Mouse (Mus musculus): ENCODE data around the gene Chaf1a. TPM values are rescaled to one million over a fixed set of nuclear protein-coding genes. Genes with fewer than 3 reads are reported as not detected.

Chaf1a gene
- polyA plus RNA-seq, 1 experiment from 2014 or later: 3.6 TPM

- Histone ChIP-seq H3K4me1 (ENCODE audit: control insufficient read depth, insufficient read depth, low read length) (no peaks in the 10 kb centered on the region), H3K27me3 (ENCODE audit: control insufficient read depth, insufficient read depth, low read depth, low read length) (no peaks in the 10 kb centered on the region), H3K36me3 (ENCODE audit: control insufficient read depth, insufficient read depth, low read length) (no peaks in the 10 kb centered on the region), H3K9me3 (replicated peaks; ENCODE audit: control insufficient read depth, low read length, poor library complexity, severe bottlenecking) (no peaks in the 10 kb centered on the region), H3K4me2 (ENCODE audit: low read length) (no peak overlapping the region), H3K27ac (ENCODE audit: low read length) (no peak overlapping the region), H3K4me3 (ENCODE audit: low read depth, low read length) (no peak overlapping the region), H3K9ac (ENCODE audit: low read depth, low read length) (no peak overlapping the region)
- 65% methylated on average over 4 of the region's 4 CpGs for WGBS
- no peak for ATAC-seq
Measured at GRCm38 (mm10) chr17:56110571-56110970, 70.3 kb downstream of the Chaf1a start.

GRCm38 (mm10) chr17:56111021-56111420 is 70.8 kb downstream of the Chaf1a start:
- Histone ChIP-seq H3K4me3 (ENCODE audit: low read depth, low read length) (no peak overlapping the region), H3K27me3 (ENCODE audit: control insufficient read depth, insufficient read depth, low read depth, low read length) (no peaks in the 10 kb centered on the region), H3K4me1 (ENCODE audit: control insufficient read depth, insufficient read depth, low read length) (no peaks in the 10 kb centered on the region), H3K36me3 (ENCODE audit: control insufficient read depth, insufficient read depth, low read length) (no peaks in the 10 kb centered on the region), H3K9me3 (replicated peaks; ENCODE audit: control insufficient read depth, low read length, poor library complexity, severe bottlenecking) (no peaks in the 10 kb centered on the region), H3K4me2 (ENCODE audit: low read length) (no peak overlapping the region), H3K9ac (ENCODE audit: low read depth, low read length) (no peak overlapping the region), H3K27ac (ENCODE audit: low read length) (no peak overlapping the region)
- WGBS: 64% methylated on average over 1 of the region's 1 CpGs
- no peak for ATAC-seq

DNA sequence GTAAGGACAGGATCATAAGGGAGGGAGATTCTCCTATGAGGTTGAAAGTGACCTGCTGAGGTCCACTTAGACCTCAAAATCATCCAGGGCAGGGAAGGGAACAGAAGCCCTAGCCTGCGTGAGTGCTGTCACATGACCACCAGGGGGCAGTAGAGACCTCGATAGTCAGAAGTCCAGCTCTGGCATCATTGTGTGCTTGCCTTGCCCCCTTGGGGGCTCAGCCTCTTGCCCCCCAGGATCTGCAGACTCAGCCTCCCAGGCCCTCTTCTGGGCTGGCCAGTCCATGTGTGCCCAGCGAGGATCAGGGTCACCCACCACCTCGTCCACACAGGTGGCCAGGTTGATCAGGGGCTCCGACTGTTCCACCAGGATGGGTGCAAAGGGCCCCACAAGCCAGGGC is 71.6 kb downstream of the Chaf1a start:
- Histone ChIP-seq H3K36me3 (ENCODE audit: control insufficient read depth, insufficient read depth, low read length) (no peaks in the 10 kb centered on the region), H3K9ac (ENCODE audit: low read depth, low read length) (no peak overlapping the region), H3K9me3 (replicated peaks; ENCODE audit: control insufficient read depth, low read length, poor library complexity, severe bottlenecking) (no peaks in the 10 kb centered on the region), H3K27me3 (ENCODE audit: control insufficient read depth, insufficient read depth, low read depth, low read length) (no peaks in the 10 kb centered on the region), H3K4me3 (ENCODE audit: low read depth, low read length) (no peak overlapping the region), H3K4me2 (ENCODE audit: low read length) (no peak overlapping the region), H3K4me1 (ENCODE audit: control insufficient read depth, insufficient read depth, low read length) (no peaks in the 10 kb centered on the region), H3K27ac (ENCODE audit: low read length) (no peak overlapping the region)
- 43% methylated on average over 5 of the region's 5 CpGs for WGBS
- ATAC-seq: no peak

DNA sequence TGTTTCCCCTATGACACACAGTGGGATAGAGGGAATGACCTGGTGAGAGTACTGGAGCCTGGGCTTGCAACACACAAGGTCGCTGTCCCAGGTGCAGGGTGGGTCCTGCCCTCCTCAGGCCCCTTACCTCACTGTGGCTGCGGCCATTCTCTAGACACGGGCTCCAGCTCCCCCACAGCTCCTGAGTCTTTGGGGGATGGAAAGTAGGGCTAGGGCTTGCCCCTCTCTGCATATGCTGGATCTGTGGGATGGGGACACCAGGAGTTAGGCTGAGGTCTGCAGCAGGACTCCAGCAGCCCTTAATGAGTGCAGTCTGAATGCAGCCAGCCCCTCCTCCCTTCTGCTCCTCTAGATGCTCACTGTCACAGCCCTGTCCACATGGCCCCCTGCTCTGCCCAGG is 72.5 kb downstream of the Chaf1a start:
- H3K9me3 ChIP-seq (replicated peaks; ENCODE audit: control insufficient read depth, low read length, poor library complexity, severe bottlenecking): no peaks in the 10 kb centered on the region
- H3K4me2 ChIP-seq (ENCODE audit: low read length): no peak overlapping the region
- 0 out of 2 replicates have a peak, but pooled peaks cover 3% of the 10 kb centered on the region for H3K4me1 ChIP-seq (ENCODE audit: control insufficient read depth, insufficient read depth, low read length)
- no peak overlapping the region for H3K9ac ChIP-seq (ENCODE audit: low read depth, low read length)
- no peaks in the 10 kb centered on the region for H3K27me3 ChIP-seq (ENCODE audit: control insufficient read depth, insufficient read depth, low read depth, low read length)
- no peak overlapping the region for H3K27ac ChIP-seq (ENCODE audit: low read length)
- H3K36me3 ChIP-seq (ENCODE audit: control insufficient read depth, insufficient read depth, low read length): no peaks in the 10 kb centered on the region
- no peak overlapping the region for H3K4me3 ChIP-seq (ENCODE audit: low read depth, low read length)
- no peak; the same call in 1 of the 2 replicates for ATAC-seq
- WGBS: 73% methylated on average over 3 of the region's 3 CpGs

- H3K27me3 ChIP-seq (ENCODE audit: control insufficient read depth, insufficient read depth, low read depth, low read length): peaks cover 25% of the 10 kb centered on the region
- no peak overlapping the region for H3K27ac ChIP-seq (ENCODE audit: low read length)
- H3K4me1 ChIP-seq (ENCODE audit: control insufficient read depth, insufficient read depth, low read length): 0 out of 2 replicates have a peak, but pooled peaks cover 7% of the 10 kb centered on the region
- WGBS: 76% methylated on average over 10 of the region's 10 CpGs
- no peak overlapping the region for H3K9ac ChIP-seq (ENCODE audit: low read depth, low read length)
- H3K4me3 ChIP-seq (ENCODE audit: low read depth, low read length): no peak overlapping the region
- H3K4me2 ChIP-seq (ENCODE audit: low read length): no peak overlapping the region
- ATAC-seq: no peak
- H3K36me3 ChIP-seq (ENCODE audit: control insufficient read depth, insufficient read depth, low read length): no peaks in the 10 kb centered on the region
- no peaks in the 10 kb centered on the region for H3K9me3 ChIP-seq (replicated peaks; ENCODE audit: control insufficient read depth, low read length, poor library complexity, severe bottlenecking)
Measured at GRCm38 (mm10) chr17:56116193-56116592, 76.0 kb downstream of the Chaf1a start.

DNA sequence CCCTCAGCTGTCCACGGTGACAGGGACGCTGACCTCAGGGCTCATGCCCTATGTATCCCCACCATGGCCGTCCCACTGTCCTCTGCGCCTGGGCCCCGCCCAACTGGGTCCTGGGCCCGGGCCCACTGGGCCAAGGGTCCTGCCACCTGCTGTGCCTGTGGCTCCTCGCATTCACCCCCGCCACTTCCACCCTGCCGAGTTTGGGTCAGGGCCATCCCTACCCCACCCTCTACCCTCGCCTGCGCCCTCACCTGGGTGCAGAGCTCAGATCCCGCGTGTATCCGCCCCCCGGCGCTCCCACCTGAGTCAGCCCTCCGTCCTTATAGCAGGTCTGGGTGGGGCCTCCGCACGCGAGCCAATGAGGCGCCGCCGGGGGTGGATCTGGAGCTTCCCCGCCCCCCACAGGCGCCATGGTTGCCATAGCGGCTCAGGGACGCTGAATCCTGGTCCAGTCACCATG is 77.0 kb downstream of the Chaf1a start, which contains the start of gene Plin5:
Gene Plin5, minus strand, starts transcription at position 346 of the 460 bp plus-strand sequence.
- peak; percentile 34; the same call in 1 of the 2 replicates for ATAC-seq
- H3K9ac ChIP-seq (ENCODE audit: low read depth, low read length): peak within 1 kb of the TSS; percentile 48

GRCm38 (mm10) chr17:56119431-56119830 is 79.2 kb downstream of the Chaf1a start:
- H3K4me2 ChIP-seq (ENCODE audit: low read length): no peak overlapping the region
- peaks cover 10% of the 10 kb centered on the region; the same call in 1 of the 2 replicates for H3K9me3 ChIP-seq (replicated peaks; ENCODE audit: control insufficient read depth, low read length, poor library complexity, severe bottlenecking)
- 46% methylated on average over 12 of the region's 12 CpGs for WGBS
- H3K27ac ChIP-seq (ENCODE audit: low read length): no peak overlapping the region
- H3K9ac ChIP-seq (ENCODE audit: low read depth, low read length): no peak overlapping the region
- no peak overlapping the region for H3K4me3 ChIP-seq (ENCODE audit: low read depth, low read length)
- peaks cover 22% of the 10 kb centered on the region for H3K36me3 ChIP-seq (ENCODE audit: control insufficient read depth, insufficient read depth, low read length)
- no peak for ATAC-seq
- 0 out of 2 replicates have a peak, but pooled peaks cover 7% of the 10 kb centered on the region for H3K4me1 ChIP-seq (ENCODE audit: control insufficient read depth, insufficient read depth, low read length)
- H3K27me3 ChIP-seq (ENCODE audit: control insufficient read depth, insufficient read depth, low read depth, low read length): peaks cover 47% of the 10 kb centered on the region

More for the DNA sequence above, 77.0 kb downstream of the Chaf1a start, which contains the start of gene Plin5:
- Histone ChIP-seq H3K4me1 (ENCODE audit: control insufficient read depth, insufficient read depth, low read length) (0 out of 2 replicates have a peak, but pooled peaks cover 7% of the 10 kb centered on the region), H3K27me3 (ENCODE audit: control insufficient read depth, insufficient read depth, low read depth, low read length) (peaks cover 36% of the 10 kb centered on the region), H3K9me3 (replicated peaks; ENCODE audit: control insufficient read depth, low read length, poor library complexity, severe bottlenecking) (peaks cover 3% of the 10 kb centered on the region; the same call in 1 of the 2 replicates), H3K36me3 (ENCODE audit: control insufficient read depth, insufficient read depth, low read length) (peaks cover under 1% of the 10 kb centered on the region; the same call in 1 of the 2 replicates), H3K4me2 (ENCODE audit: low read length) (peak within 1 kb of the TSS; percentile 64), H3K27ac (ENCODE audit: low read length) (no peak within 1 kb of the TSS), H3K4me3 (ENCODE audit: low read depth, low read length) (peak within 1 kb of the TSS; percentile 33)
- 1% methylated on average over 27 of the region's 27 CpGs for WGBS

DNA sequence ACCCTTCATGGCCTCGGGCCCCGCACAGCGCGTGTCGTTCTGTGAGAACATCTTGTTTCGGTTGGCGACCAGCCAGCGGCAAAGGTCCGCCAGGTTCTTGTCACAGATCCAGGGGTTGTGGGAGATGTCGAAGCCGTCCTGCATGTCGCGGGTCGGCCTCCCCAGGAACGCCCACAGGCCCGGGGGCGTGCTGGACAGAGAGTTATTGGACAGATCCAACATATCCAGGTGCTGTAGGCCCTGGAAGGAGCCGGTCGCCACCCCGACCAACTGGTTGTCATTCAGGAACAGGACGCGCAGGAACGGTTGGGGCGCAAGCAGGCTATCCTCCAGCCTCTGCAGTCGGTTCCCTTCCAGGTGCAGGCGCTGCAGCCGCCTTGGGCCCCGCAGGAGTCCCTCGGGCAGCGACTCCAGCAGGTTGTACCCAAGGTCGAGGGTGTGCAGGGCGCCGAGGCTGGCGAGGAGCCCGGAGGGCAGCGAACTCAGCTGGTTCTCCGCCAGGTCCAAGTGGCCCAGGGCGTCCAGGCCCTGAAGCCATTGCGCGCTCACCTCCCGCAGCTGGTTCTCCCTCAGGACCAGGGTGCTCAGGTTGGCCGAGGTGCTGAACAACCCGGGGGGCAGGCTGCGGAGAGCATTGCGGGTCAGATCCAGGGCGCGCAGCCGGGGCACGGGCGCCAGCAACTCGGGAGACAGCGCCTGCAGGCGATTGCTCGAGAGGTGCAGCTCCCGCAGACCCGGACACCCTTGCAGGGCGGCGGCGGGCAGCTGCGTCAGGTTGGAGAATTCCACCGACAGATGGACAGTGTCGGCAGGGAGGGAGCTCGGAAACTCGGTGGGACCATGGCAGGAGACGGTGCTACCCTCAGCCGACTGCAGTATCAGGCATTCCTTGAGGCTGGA is 80.0 kb downstream of the Chaf1a start:
- H3K27me3 ChIP-seq (ENCODE audit: control insufficient read depth, insufficient read depth, low read depth, low read length): peaks cover 49% of the 10 kb centered on the region
- 0 out of 2 replicates have a peak, but pooled peaks cover 7% of the 10 kb centered on the region for H3K4me1 ChIP-seq (ENCODE audit: control insufficient read depth, insufficient read depth, low read length)
- no peak overlapping the region for H3K27ac ChIP-seq (ENCODE audit: low read length)
- peaks cover 25% of the 10 kb centered on the region for H3K36me3 ChIP-seq (ENCODE audit: control insufficient read depth, insufficient read depth, low read length)
- ATAC-seq: no peak
- no peak overlapping the region for H3K4me3 ChIP-seq (ENCODE audit: low read depth, low read length)
- H3K4me2 ChIP-seq (ENCODE audit: low read length): no peak overlapping the region; the same call in 1 of the 2 replicates
- H3K9me3 ChIP-seq (replicated peaks; ENCODE audit: control insufficient read depth, low read length, poor library complexity, severe bottlenecking): peaks cover 10% of the 10 kb centered on the region; the same call in 1 of the 2 replicates
- 0 out of 2 replicates have a peak overlapping the region, but pooled peaks have one; percentile 41 for H3K9ac ChIP-seq (ENCODE audit: low read depth, low read length)
- 10% methylated on average over 66 of the region's 66 CpGs for WGBS

DNA sequence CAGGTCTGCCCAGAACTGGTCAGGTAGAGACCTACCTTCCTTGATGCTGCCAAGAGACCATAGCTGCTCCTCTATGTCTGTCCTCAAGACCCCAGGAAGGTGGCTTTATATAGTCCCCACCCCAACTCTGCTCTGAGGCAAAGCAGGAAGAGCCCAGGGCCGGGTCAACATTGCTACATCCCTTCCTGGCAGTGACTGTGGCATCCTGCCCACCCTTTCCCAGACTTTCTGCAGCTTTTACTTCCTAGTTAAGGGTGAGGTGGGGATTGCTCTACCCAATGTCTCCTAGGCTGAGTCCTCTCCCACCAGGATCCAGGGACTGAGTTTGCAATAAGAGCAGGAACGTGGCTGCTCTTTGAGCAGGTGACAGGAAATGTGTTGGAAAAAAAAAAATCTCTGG is 81.6 kb downstream of the Chaf1a start, which contains the start of gene Lrg1:
Gene Lrg1, minus strand, starts transcription at position 176 of the 400 bp plus-strand sequence.
- no peak within 1 kb of the TSS for H3K27ac ChIP-seq (ENCODE audit: low read length)
- peaks cover 49% of the 10 kb centered on the region for H3K27me3 ChIP-seq (ENCODE audit: control insufficient read depth, insufficient read depth, low read depth, low read length)
- H3K36me3 ChIP-seq (ENCODE audit: control insufficient read depth, insufficient read depth, low read length): peaks cover 37% of the 10 kb centered on the region
- no peak for ATAC-seq
- no peak within 1 kb of the TSS for H3K9ac ChIP-seq (ENCODE audit: low read depth, low read length)
- 0 out of 2 replicates have a peak, but pooled peaks cover 7% of the 10 kb centered on the region for H3K4me1 ChIP-seq (ENCODE audit: control insufficient read depth, insufficient read depth, low read length)
- peaks cover 10% of the 10 kb centered on the region; the same call in 1 of the 2 replicates for H3K9me3 ChIP-seq (replicated peaks; ENCODE audit: control insufficient read depth, low read length, poor library complexity, severe bottlenecking)
- no peak within 1 kb of the TSS for H3K4me2 ChIP-seq (ENCODE audit: low read length)
- no peak within 1 kb of the TSS for H3K4me3 ChIP-seq (ENCODE audit: low read depth, low read length)
- WGBS: 57% methylated on average over 2 of the region's 2 CpGs
